Mouse (Mus musculus): ENCODE results near the gene Erc2. TPM values are rescaled to one million over a fixed set of nuclear protein-coding genes. Genes with fewer than 3 reads are reported as not detected.

Erc2 gene
- total and polyA plus RNA-seq, 3 experiments = not detected

- Histone ChIP-seq H3K9me3 (replicated peaks; ENCODE audit: low read length) (no peaks in the 10 kb centered on the region), H3K4me3 (replicated peaks in 1 of 3; ENCODE audit: low read depth in 2 of 3, low read length in 2 of 3, poor library complexity in 1 of 3) (peak overlapping the region in 1 of 3 experiments; percentile 29), H3K9ac (ENCODE audit: insufficient read depth, low read depth) (no peak overlapping the region), H3K4me2 (ENCODE audit: insufficient read depth, low read depth, poor library complexity, severe bottlenecking) (peak overlapping the region; percentile 95), H3K79me2 (replicated peaks; ENCODE audit: control insufficient read depth, extremely low read depth, insufficient read depth, poor library complexity, severe bottlenecking) (no peaks in the 10 kb centered on the region), H3K27me3 (replicated peaks) (no peaks in the 10 kb centered on the region), H3K27ac (ENCODE audit: insufficient read depth, low read depth) (no peak overlapping the region), H3K4me1 (ENCODE audit: control insufficient read depth in 1 of 2, insufficient read depth in 2 of 2) (peaks cover 8 to 25% of the 10 kb centered on the region in 2 experiments), H3K36me3 (replicated peaks in 1 of 2; ENCODE audit: control insufficient read depth in 1 of 2, insufficient read depth in 1 of 2, low read length in 1 of 2) (no peaks in the 10 kb centered on the region)
- dilution Hi-C loops (cut with MboI; ENCODE audit: extremely low pct_ligation_motif_present, extremely low pct_unique_long_range_greater_than_20kb, low sequenced_read_pairs) = no loop called here
- in situ Hi-C loops (cut with MboI; ENCODE audit: low pct_ligation_motif_present, low pct_unique_long_range_greater_than_20kb, low sequenced_read_pairs) = no loop called here
- peak; percentile 25; the same call in 1 of the 2 replicates for TF ChIP-seq EP300 (IDR thresholded peaks at IDR 0.05; ENCODE audit: low read length)
- peak; percentile 3; the same call in 1 of the 2 replicates for TF ChIP-seq JUN (IDR thresholded peaks at IDR 0.05; ENCODE audit: insufficient read depth, low read depth, low read length)
- no peak for TF ChIP-seq POLR2A (IDR thresholded peaks at IDR 0.05; ENCODE audit: low read depth, low read length)
- TF ChIP-seq PAX5 (IDR thresholded peaks at IDR 0.05; ENCODE audit: low read length) = no peak
- no peak for TF ChIP-seq TBP (conservative IDR thresholded peaks at IDR 0.05; ENCODE audit: low read depth, low read length)
- DNase-seq (ENCODE audit: extremely low read depth) = no peak
Measured at GRCm38 (mm10) chr14:27756901-27757300, 134.7 kb downstream of the Erc2 start.

- in situ Hi-C loops (cut with MboI; ENCODE audit: low pct_ligation_motif_present, low pct_unique_long_range_greater_than_20kb, low sequenced_read_pairs) = no loop called here
Measured at GRCm38 (mm10) chr14:27758230-27758629, 136.0 kb downstream of the Erc2 start.

GRCm38 (mm10) chr14:27759069-27759628 is 136.9 kb downstream of the Erc2 start:
- Histone ChIP-seq H3K27me3 (replicated peaks) (no peaks in the 10 kb centered on the region), H3K4me3 (replicated peaks in 1 of 3; ENCODE audit: low read depth in 2 of 3, low read length in 2 of 3, poor library complexity in 1 of 3) (no peak overlapping the region), H3K4me1 (ENCODE audit: control insufficient read depth in 1 of 2, insufficient read depth in 2 of 2) (peaks cover 8 to 25% of the 10 kb centered on the region in 2 experiments), H3K4me2 (ENCODE audit: insufficient read depth, low read depth, poor library complexity, severe bottlenecking) (no peak overlapping the region), H3K79me2 (replicated peaks; ENCODE audit: control insufficient read depth, extremely low read depth, insufficient read depth, poor library complexity, severe bottlenecking) (no peaks in the 10 kb centered on the region), H3K36me3 (replicated peaks in 1 of 2; ENCODE audit: control insufficient read depth in 1 of 2, insufficient read depth in 1 of 2, low read length in 1 of 2) (no peaks in the 10 kb centered on the region), H3K27ac (ENCODE audit: insufficient read depth, low read depth) (no peak overlapping the region), H3K9ac (ENCODE audit: insufficient read depth, low read depth) (no peak overlapping the region), H3K9me3 (replicated peaks; ENCODE audit: low read length) (no peaks in the 10 kb centered on the region)
- no peak for TF ChIP-seq USF2 (conservative IDR thresholded peaks at IDR 0.05; ENCODE audit: low read depth, low read length)
- in situ Hi-C loops (cut with MboI; ENCODE audit: low pct_ligation_motif_present, low pct_unique_long_range_greater_than_20kb, low sequenced_read_pairs) = no loop called here
- DNase-seq (ENCODE audit: extremely low read depth) = no peak
- dilution Hi-C loops (cut with MboI; ENCODE audit: extremely low pct_ligation_motif_present, extremely low pct_unique_long_range_greater_than_20kb, low sequenced_read_pairs) = no loop called here

More at GRCm38 (mm10) chr14:27758230-27758629, 136.0 kb downstream of the Erc2 start:
- Histone ChIP-seq H3K9me3 (replicated peaks; ENCODE audit: low read length) (no peaks in the 10 kb centered on the region), H3K4me2 (ENCODE audit: insufficient read depth, low read depth, poor library complexity, severe bottlenecking) (no peak overlapping the region), H3K79me2 (replicated peaks; ENCODE audit: control insufficient read depth, extremely low read depth, insufficient read depth, poor library complexity, severe bottlenecking) (no peaks in the 10 kb centered on the region), H3K4me3 (replicated peaks in 1 of 3; ENCODE audit: low read depth in 2 of 3, low read length in 2 of 3, poor library complexity in 1 of 3) (no peak overlapping the region), H3K4me1 (ENCODE audit: control insufficient read depth in 1 of 2, insufficient read depth in 2 of 2) (peaks cover 8 to 25% of the 10 kb centered on the region in 2 experiments), H3K27me3 (replicated peaks) (no peaks in the 10 kb centered on the region), H3K9ac (ENCODE audit: insufficient read depth, low read depth) (no peak overlapping the region), H3K36me3 (replicated peaks in 1 of 2; ENCODE audit: control insufficient read depth in 1 of 2, insufficient read depth in 1 of 2, low read length in 1 of 2) (no peaks in the 10 kb centered on the region), H3K27ac (ENCODE audit: insufficient read depth, low read depth) (no peak overlapping the region)
- dilution Hi-C loops (cut with MboI; ENCODE audit: extremely low pct_ligation_motif_present, extremely low pct_unique_long_range_greater_than_20kb, low sequenced_read_pairs) = no loop called here
- TF ChIP-seq HCFC1 (IDR thresholded peaks at IDR 0.05; ENCODE audit: low read depth, low read length) (no peak), CTCF (conservative IDR thresholded peaks at IDR 0.05 in 1 of 2, IDR thresholded peaks at IDR 0.05 in 1 of 2; ENCODE audit: low read depth in 2 of 2, low read length in 2 of 2) (peak; percentile 46 to 58), POLR2A (IDR thresholded peaks at IDR 0.05; ENCODE audit: low read depth, low read length) (no peak)
- DNase-seq (ENCODE audit: extremely low read depth) = peak; percentile 22

Measured in CH12.LX (cell line).